Mouse (Mus musculus) adrenal gland, postnatal 36 days (tissue): ENCODE measurements at regions not wholly inside any gene's neighbourhood (a gene's known extent, or its start where the extent isn't known, plus 50 kb on each side); places are given as distances from the start of the nearest gene placed in this dataset.

Experiments used
- DNase-seq, 2 experiments: peaks; one replicate each; pipeline ENCODE4 v3.0.0; 2021; ENCODE audit warnings: mixed read lengths in 1 of 2

DNA sequence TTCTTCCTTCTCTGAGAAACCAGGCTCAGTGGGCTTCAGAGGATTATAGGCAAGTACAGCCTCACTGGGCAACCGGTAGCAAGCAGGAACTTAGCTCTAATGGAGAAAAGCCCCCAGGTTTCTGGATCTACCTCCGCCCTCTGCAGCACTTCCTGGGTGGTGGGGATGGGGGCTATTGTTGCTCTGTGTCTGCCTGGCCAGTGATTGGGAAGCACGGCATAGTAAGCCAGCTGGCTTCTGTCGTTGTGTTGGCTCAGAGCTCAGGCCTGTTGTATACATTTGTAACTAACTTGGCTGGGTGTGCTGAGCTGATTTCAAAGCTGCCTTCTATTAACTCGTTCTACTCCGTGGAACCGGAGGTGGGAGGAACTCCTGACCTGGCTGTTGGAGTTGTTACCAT lies 58.9 kb upstream of the Gjb5 start:
- DNase-seq = no peak

- DNase-seq = peak; percentile 39 to 48
Observed at GRCm38 (mm10) chr4:127413997-127414964, 56.3 kb upstream of the Gjb5 start.
